Mouse (Mus musculus) heart, adult 8-10 months (tissue): ENCODE data around the gene R3hdm1. TPM values are rescaled to one million over a fixed set of nuclear protein-coding genes. Genes with fewer than 3 reads are reported as not detected.

Experiments used
- DNase-seq: peaks from one replicate; pipeline ENCODE4 v3.0.0; 2022; ENCODE audit warnings: low spot score
- total RNA-seq, 4 experiments: library from RNA; stranded (reverse); gene quantifications; 2 replicates each; pipeline ENCODE4 v1.2.4; 2022

Gene R3hdm1
- total RNA-seq = 10 to 100 TPM; 47.7 to 53.2 (median 48.9) TPM

GRCm38 (mm10) chr1:128102641-128103461 lies at the start of gene R3hdm1, which contains the start of gene Zranb3:
R3hdm1 (plus strand) TSS chr1:128103301.
Zranb3 (minus strand) TSS chr1:128103047.
- DNase-seq = peak; percentile 100

DNA sequence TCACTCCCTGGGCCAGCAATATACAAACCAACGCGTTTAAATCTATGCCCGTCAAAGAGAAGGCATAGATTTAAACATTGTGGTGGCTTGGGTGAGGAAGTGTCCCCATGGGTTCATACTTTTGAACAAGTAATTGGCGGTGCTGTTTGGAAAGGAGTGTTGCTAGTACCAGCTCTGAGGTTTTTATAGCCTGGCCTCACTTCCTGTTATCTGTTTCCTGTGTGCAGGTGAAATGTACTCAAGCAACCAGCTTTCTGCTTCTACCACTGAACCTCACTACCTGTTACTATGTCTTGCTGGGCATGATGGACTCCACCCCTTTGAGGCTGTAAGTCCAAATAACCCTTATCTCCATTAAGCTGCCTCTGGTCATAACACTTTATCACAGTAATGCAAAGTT lies 45.8 kb upstream of the R3hdm1 start:
- no peak for DNase-seq

DNA sequence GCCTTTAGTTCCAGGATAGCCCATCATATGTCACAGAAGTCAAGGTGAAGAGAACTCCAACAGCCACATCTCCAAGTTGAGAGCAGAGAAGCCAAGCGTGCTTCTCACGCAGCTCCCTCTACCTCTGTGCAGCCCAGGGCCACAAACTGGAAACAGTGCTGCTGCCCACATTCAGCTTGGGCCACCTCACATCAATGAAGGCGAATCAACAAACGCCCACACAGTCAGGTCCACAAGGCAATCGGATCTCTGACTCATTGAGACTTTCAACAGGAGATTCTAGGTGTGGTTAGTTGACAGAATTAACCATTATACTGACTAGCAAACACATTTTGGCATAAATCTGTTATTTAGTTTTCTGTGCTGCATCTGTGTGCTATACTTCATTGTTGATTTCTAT lies 44.5 kb upstream of the R3hdm1 start:
- DNase-seq = no peak

DNA sequence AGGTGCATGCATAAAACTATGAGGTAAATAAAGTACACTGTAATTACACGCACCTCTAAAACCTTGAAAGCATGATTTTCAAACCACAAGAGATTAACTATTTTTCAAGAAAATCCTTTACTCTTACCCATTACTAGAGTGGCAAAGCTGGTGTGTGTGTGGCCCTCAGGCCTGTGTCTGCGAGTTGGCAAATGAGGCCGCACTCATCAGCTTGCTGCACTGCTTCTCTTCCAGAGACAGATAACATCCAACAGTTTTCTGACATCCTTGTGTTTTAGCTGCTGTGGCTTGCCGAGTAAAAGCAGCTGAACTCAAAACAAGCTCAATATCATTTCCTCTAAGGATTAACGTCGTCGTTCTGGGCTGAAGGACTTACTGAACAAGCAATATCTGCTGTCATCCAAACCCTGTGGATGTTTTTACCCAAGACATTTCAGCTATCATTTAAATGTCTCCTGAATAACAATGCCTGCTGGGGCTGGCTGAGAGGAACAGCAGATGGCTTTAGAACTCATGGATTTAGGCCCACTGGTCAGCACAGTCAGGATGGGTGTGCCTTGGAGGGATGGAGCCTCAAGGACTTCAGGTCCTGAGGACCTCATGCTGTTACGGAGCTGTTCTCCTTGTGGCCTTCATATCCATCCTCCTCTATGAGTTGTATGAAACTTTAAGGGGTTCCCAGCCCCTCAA lies 42.3 kb upstream of the R3hdm1 start:
- DNase-seq = no peak

DNA sequence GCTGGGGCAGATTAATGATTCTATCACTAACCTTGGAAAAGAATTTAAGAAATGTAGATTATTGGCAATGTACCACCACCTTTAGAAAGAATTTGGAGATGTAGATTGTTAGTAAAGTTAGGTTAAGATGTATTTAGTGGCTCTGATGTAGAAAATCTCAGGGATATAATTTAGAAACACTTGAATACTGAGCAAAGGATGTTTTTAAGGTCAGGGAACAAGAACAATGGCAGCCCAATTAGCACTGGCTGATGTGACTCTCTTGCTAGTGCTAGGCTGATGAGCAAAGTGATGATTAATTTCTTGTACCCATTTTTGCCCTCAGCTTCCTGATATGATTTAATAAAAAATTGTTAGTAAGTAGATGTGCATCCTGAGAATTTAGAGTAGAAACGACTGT lies 41.7 kb upstream of the R3hdm1 start:
- DNase-seq = no peak

- no peak for DNase-seq
Observed at GRCm38 (mm10) chr1:128062167-128062566, 40.9 kb upstream of the R3hdm1 start.

DNA sequence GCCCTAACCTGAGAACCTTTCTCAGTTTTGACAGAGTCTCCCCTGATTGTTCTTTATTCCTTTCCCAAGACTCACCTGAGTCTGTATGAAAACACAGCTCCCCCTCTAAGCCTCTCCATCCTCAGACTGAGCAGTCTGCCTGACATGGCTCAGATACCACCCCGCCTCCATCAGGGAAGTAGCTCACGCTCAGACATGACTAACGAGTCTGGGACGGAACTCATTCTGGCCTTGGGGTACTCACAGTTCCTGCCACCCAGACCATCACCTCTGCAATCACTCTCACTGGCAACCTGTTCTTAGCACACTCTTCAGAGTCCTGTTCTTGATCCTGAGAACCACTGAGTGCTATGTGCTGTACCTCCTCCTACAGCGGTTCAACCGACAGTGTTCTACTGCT lies 38.4 kb upstream of the R3hdm1 start:
- no peak for DNase-seq

DNA sequence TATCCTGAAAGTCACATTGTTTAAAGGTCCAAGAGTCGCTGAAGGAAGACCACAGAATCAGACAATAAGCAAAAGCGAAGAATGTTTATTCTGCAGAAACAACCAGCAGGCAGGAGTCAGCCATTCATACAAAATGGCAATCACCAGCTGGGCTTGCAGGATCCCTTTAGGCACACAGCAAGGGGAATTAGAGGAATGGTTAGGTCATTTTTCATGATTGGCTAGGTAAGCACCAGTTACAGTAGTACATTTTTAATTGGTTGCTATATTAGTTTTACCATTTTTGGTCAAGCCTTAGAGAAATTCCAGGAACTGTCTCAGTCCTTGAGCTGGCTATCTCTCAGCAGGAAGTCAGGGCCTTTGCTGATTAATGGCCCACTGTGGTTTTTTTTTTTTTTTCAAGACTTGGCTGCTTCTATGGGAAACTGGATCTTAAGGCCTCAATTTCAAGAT lies 34.1 kb upstream of the R3hdm1 start:
- DNase-seq = peak; percentile 6

DNA sequence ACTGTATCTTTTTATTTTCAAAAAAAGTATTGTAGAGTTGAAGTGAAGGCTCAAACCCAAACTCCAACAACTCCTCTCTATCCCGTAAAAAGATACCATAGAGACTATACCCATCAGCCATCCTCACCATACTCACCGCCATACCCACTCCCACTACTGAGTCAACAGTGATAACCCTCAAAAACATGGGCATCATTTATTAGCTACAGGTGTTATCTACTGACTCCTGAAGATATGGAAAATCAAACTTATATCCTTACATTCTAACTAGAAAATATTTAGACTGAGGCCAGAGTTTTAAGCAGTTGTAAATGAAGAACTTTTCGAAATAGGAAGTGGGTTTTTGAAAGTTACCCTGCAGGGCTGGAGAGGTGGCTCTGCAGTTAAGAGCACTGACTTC lies 33.1 kb upstream of the R3hdm1 start:
- no peak for DNase-seq

GRCm38 (mm10) chr1:128073051-128073450 lies 30.1 kb upstream of the R3hdm1 start:
- DNase-seq = no peak

GRCm38 (mm10) chr1:128076791-128077479 lies 26.2 kb upstream of the R3hdm1 start:
- no peak for DNase-seq

- DNase-seq = no peak
Observed at GRCm38 (mm10) chr1:128077788-128078187, 25.3 kb upstream of the R3hdm1 start.

GRCm38 (mm10) chr1:128078646-128079045 lies 24.5 kb upstream of the R3hdm1 start:
- no peak for DNase-seq

- peak; percentile 57 for DNase-seq
Observed at GRCm38 (mm10) chr1:128080936-128081696, 22.0 kb upstream of the R3hdm1 start.

- no peak for DNase-seq
Observed at GRCm38 (mm10) chr1:128081873-128082272, 21.2 kb upstream of the R3hdm1 start.

- no peak for DNase-seq
Observed at GRCm38 (mm10) chr1:128082800-128083199, 20.3 kb upstream of the R3hdm1 start.

DNA sequence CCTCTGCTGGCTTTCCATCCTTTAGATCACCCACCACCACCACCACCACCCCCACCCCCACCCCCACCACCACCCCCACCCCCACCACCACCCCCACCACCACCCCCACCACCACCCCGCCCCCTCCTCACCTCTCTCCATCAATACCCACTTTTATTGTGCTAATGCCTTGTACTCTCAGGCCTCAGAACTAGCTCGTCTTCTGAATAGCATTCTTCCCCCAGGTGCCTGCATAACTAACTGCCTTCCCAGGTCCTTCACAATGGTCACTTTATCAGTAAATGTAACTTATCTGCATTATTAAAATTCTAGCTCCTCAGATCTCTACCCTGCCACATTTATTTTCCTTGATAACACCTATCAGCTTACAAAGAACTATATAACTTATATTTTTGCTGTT lies 8.4 kb upstream of the R3hdm1 start:
- no peak for DNase-seq

GRCm38 (mm10) chr1:128098309-128098708 lies 4.8 kb upstream of the R3hdm1 start:
- no peak for DNase-seq

- no peak for DNase-seq
Observed at GRCm38 (mm10) chr1:128102251-128102640, 855 bp upstream of the R3hdm1 start.

DNA sequence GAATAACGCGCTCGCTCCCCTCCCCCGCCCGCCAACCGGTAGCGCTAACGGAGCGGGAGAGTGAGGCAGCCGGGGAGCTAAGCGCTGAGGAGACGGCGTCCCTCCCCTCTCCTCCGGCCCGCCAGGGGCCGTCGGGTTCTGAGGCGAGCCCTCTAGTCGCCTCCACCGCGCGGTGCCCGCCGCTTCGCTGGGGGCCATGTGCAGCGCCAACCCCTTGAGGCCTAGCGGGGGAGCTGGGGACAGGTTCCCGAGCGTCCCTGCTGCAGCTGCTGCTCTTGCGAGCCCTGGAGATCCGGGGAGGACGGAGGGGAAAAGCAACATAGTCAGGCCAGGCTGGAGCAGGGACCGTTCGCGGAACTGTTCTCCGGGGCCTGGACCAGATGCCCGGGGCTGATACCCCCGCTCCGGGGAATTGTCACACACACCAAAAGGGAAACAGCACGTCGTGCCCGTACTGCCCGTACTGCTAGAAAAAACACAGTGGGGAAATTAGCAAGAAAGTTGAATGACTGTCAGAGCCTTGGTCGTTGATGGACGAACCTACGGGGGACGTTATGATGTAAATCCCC lies 503 bp downstream of the R3hdm1 start:
- no peak for DNase-seq

DNA sequence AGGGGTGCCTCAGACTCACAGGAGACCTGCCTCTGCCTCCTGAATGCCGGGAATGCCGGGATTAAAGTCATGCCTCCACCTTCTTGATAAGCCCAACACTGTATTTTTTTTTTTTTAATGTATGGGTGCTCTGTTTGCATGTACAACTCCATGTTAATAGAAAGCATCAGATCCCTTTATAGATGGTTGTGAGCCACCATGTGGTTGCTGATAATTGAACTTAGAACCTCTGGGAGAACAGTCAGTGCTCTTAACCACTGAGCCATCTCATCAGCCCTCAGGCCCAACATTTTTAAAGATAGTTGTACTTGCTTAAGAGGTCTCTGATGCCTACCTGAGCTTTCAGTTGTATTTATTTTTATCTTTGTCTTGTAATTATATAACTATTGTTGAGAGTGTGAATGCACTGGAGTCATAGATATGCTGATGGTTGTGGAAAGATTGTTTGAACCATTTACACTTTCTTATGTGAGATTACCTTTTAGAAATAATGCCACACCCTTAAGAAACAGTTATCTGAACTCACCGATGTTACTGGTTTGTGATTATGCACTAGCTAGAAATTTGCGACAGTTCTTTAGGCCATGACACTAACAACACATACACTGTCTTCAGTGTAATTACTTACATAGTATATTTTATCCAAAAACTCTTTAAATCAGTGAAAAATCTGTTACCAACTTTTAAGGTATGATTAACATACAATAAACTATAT lies 18.0 kb downstream of the R3hdm1 start:
- DNase-seq = no peak
